Comparison of ENCODE assay signal across 46 mouse cellular contexts in the genomic region with DNA sequence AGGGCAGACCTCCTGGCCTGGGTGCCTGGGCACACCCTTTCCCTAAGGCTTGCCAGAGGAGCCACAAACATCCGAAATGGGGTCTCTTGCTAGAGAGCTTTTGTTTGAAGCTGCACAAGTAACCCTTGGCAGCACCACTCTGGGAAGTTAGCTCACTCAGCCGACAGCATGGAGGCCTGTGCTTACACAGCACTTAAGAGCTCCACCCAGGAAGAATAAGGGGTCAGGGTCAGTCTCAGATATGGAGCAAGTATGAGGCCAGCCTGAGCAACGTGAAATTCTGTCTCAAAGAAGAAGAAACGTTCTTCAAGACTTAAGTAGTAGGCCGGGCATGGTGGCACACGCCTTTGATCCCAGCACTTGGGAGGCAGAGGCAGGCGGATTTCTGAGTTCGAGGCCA. TPM values are rescaled to one million over a fixed set of nuclear protein-coding genes. Genes with fewer than 3 reads are reported as not detected.
"Had no signal": no experiment of that assay in that cellular context is flagged by ENCODE, and none has a peak within 500 bp of the region (broad histone marks: within the 10 kb centered on the region; RNA-seq: fewer than 3 reads in every experiment).

No protein-coding gene starts in this region.

- DNase-seq: heart, postnatal 10 days; heart, postnatal 14 days; heart, postnatal 36 days; heart, postnatal 4 days; kidney, adult 11 months; kidney, adult 18-20 months; kidney, adult 2 months; kidney, adult 8-10 months; kidney, adult 9 months; kidney, postnatal 10 days; kidney, postnatal 14 days; kidney, postnatal 25 days; kidney, postnatal 36 days; kidney, postnatal 4 days; layer of hippocampus, adult 9-11 months; layer of hippocampus, postnatal 36 days had no signal

- H3K4me2 ChIP-seq: heart, embryonic 11.5 days; heart, embryonic 12.5 days; heart, embryonic 13.5 days; heart, embryonic 15.5 days; hindbrain, embryonic 12.5 days; hindbrain, embryonic 13.5 days; hindbrain, embryonic 14.5 days; hindbrain, embryonic 15.5 days; intestine, embryonic 15.5 days; kidney, embryonic 15.5 days had no signal

- ATAC-seq: hindbrain, embryonic 16.5 days; hindbrain, postnatal 0 days; inflammation-experienced regulatory T-cells, adult 6 months; intestine, embryonic 15.5 days; intestine, embryonic 16.5 days; intestine, postnatal 0 days had no signal

- H3K9ac ChIP-seq: heart, embryonic 12.5 days; heart, embryonic 13.5 days; heart, embryonic 15.5 days; hindbrain, embryonic 12.5 days; hindbrain, embryonic 13.5 days; hindbrain, embryonic 14.5 days; hindbrain, embryonic 15.5 days; intestine, embryonic 15.5 days; kidney, embryonic 15.5 days had no signal

- H3K4me3 ChIP-seq: heart, embryonic 10.5 days; heart, embryonic 12.5 days; heart, embryonic 13.5 days; heart, embryonic 15.5 days; hindbrain, embryonic 10.5 days; hindbrain, embryonic 12.5 days; hindbrain, embryonic 13.5 days; hindbrain, embryonic 15.5 days; intestine, embryonic 15.5 days; kidney, embryonic 15.5 days; layer of hippocampus, adult 2 months had no signal

- H3K27ac ChIP-seq: heart, embryonic 10.5 days; heart, embryonic 13.5 days; heart, embryonic 15.5 days; hindbrain, embryonic 10.5 days; hindbrain, embryonic 12.5 days; hindbrain, embryonic 13.5 days; hindbrain, embryonic 14.5 days; hindbrain, embryonic 15.5 days; hindbrain, postnatal 0 days; intestine, embryonic 15.5 days; kidney, embryonic 15.5 days; kidney, postnatal 0 days; layer of hippocampus, adult 2 months had no signal

- H3K9me3 ChIP-seq: heart, embryonic 10.5 days; heart, embryonic 12.5 days; heart, embryonic 13.5 days; heart, embryonic 15.5 days; hindbrain, embryonic 10.5 days; hindbrain, embryonic 12.5 days; hindbrain, embryonic 13.5 days; hindbrain, embryonic 15.5 days; intestine, embryonic 15.5 days; kidney, embryonic 15.5 days had no signal

- H3K4me1 ChIP-seq: heart, embryonic 10.5 days; heart, embryonic 15.5 days; hindbrain, embryonic 10.5 days; hindbrain, embryonic 12.5 days; hindbrain, embryonic 13.5 days; hindbrain, embryonic 15.5 days; intestine, embryonic 15.5 days; kidney, embryonic 15.5 days had no signal

- H3K36me3 ChIP-seq: heart, embryonic 10.5 days; heart, embryonic 12.5 days; heart, embryonic 13.5 days; heart, embryonic 15.5 days; hindbrain, embryonic 10.5 days; hindbrain, embryonic 12.5 days; hindbrain, embryonic 13.5 days; hindbrain, embryonic 15.5 days; intestine, embryonic 15.5 days; kidney, embryonic 15.5 days had no signal

- H3K27me3 ChIP-seq: heart, embryonic 12.5 days; heart, embryonic 13.5 days; heart, embryonic 15.5 days; hindbrain, embryonic 12.5 days; hindbrain, embryonic 13.5 days; hindbrain, embryonic 15.5 days; intestine, embryonic 15.5 days; kidney, embryonic 15.5 days had no signal

RNA-seq across cellular contexts. Expression of gene Wdr93, which starts 19.1 kb away (rescaled TPM):
- total RNA-seq: hematopoietic stem cell, adult 5-6 weeks had no signal
- polyA plus RNA-seq: heart, postnatal 0 days had no signal

RNA-seq across cellular contexts. Expression of gene Plin1, which starts 29.4 kb away (rescaled TPM):
- total RNA-seq: hematopoietic stem cell, adult 5-6 weeks; left cerebral cortex, adult 18-20 months had no signal
- polyA plus RNA-seq: heart, embryonic 10.5 days; heart, embryonic 11.5 days; heart, embryonic 12.5 days; heart, embryonic 13.5 days; heart, embryonic 14.5 days; heart, embryonic 15.5 days; heart, embryonic 16.5 days; hindbrain, embryonic 10.5 days; hindbrain, embryonic 11.5 days; hindbrain, embryonic 12.5 days; intestine, embryonic 14.5 days; intestine, embryonic 15.5 days; intestine, embryonic 16.5 days; intestine, postnatal 0 days had no signal

RNA-seq across cellular contexts. Expression of gene Mesp1, which starts 31.5 kb away (rescaled TPM):
- total RNA-seq: heart, postnatal 10 days; heart, postnatal 14 days; heart, postnatal 25 days; heart, postnatal 36 days; heart, postnatal 4 days; hematopoietic stem cell, adult 5-6 weeks; layer of hippocampus, adult 8-10 months had no signal
- polyA plus RNA-seq: heart, embryonic 11.5 days; heart, embryonic 12.5 days; heart, embryonic 14.5 days; heart, embryonic 15.5 days; heart, embryonic 16.5 days; heart, postnatal 0 days; hindbrain, embryonic 10.5 days; hindbrain, embryonic 11.5 days; hindbrain, embryonic 13.5 days; hindbrain, embryonic 14.5 days; inflammation-experienced regulatory T-cells, adult 6 months; intestine, embryonic 16.5 days; kidney, adult 2 months; kidney, embryonic 14.5 days; kidney, embryonic 15.5 days; kidney, embryonic 16.5 days had no signal
